Mouse (Mus musculus) lung, embryonic 14.5 days (tissue): ENCODE measurements at regions not wholly inside any gene's neighbourhood (a gene's known extent, or its start where the extent isn't known, plus 50 kb on each side); places are given as distances from the start of the nearest gene placed in this dataset.

Experiments used
- ATAC-seq: fragments of 200-750 bp; cut with Nextera tagmentation; 2 replicates; pipeline ENCODE4 v1.8.0; 2017; ENCODE audit warnings: mild to moderate bottlenecking, moderate TSS enrichment, moderate library complexity; ENCODE audit not compliant: insufficient read depth
- DNase-seq: peaks from one replicate; pipeline ENCODE4 v3.0.0-alpha.2; 2015
- H3K27ac ChIP-seq: fragments of 300-500 bp; sonication (generic); 2 replicates; pipeline ENCODE4 v1.5.1; 2014; ENCODE audit warnings: low read depth, mild to moderate bottlenecking, moderate library complexity
- H3K27me3 ChIP-seq: fragments of 300-500 bp; sonication (generic); 2 replicates; pipeline ENCODE4 v1.6.1; 2014; ENCODE audit warnings: low read length, control low read depth; ENCODE audit not compliant: insufficient read depth
- H3K36me3 ChIP-seq: fragments of 300-500 bp; sonication (generic); 2 replicates; pipeline ENCODE4 v1.6.1; 2014; ENCODE audit warnings: control low read depth; ENCODE audit not compliant: insufficient read depth
- H3K4me1 ChIP-seq: fragments of 300-500 bp; sonication (generic); 2 replicates; pipeline ENCODE4 v1.6.1; 2014; ENCODE audit warnings: antibody characterized with exemption, control low read depth; ENCODE audit not compliant: insufficient read depth
- H3K4me2 ChIP-seq: fragments of 300-500 bp; sonication (generic); 2 replicates; pipeline ENCODE4 v1.6.1; 2014; ENCODE audit warnings: mild to moderate bottlenecking
- H3K4me3 ChIP-seq: fragments of 300-500 bp; sonication (generic); 2 replicates; pipeline ENCODE4 v1.5.1; 2014; ENCODE audit warnings: low read depth, low read length
- H3K9ac ChIP-seq: fragments of 300-500 bp; sonication (generic); 2 replicates; pipeline ENCODE4 v1.6.1; 2014
- H3K9me3 ChIP-seq: fragments of 300-500 bp; sonication (generic); 2 replicates; pipeline ENCODE4 v1.6.1; 2016; ENCODE audit warnings: low read depth, low read length, control low read depth
- CTCF ChIP-seq: IDR thresholded peaks from 2 replicates; pipeline ENCODE4 v1.5.1; 2016; ENCODE audit warnings: antibody characterized with exemption, low read depth
- WGBS: fragments of 180-500 bp; shearing (Covaris S2); extraction: QIAGEN DNeasy Blood & Tissue Kit; methylation state at CpG from one replicate; pipeline ENCODE4 v1.1.7; 2014; 5-methylcytosine and 5-hydroxymethylcytosine counted together

DNA sequence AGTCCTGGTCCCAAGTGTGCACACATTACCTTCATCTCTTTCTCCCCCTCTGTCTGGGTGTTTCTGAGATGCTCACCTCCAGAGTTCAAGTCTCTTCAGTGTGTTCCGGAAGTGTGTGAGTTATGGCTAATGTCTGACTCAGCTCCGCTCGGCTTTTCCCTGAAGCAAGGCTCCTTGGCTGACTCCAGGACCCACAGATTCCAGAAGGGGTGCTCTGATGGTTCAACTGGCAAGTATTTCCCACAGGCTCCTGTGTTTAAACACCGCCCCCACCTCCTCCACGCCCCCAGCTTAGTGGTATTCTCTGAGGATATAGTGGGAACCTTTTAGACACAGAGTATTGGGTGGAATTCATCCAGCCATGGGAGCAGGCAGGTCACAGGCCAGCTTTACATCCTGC, 441.8 kb upstream of the Tbx3 start:
- H3K9ac ChIP-seq = no peak overlapping the region
- no peaks in the 10 kb centered on the region for H3K4me1 ChIP-seq
- no peak for DNase-seq
- H3K36me3 ChIP-seq = no peaks in the 10 kb centered on the region
- H3K4me2 ChIP-seq = no peak overlapping the region
- TF ChIP-seq CTCF = no peak
- H3K9me3 ChIP-seq = no peaks in the 10 kb centered on the region
- ATAC-seq = no peak
- H3K4me3 ChIP-seq = no peak overlapping the region
- no peaks in the 10 kb centered on the region for H3K27me3 ChIP-seq
- no peak overlapping the region for H3K27ac ChIP-seq
- WGBS = 73% methylated on average over 5 of the region's 5 CpGs

DNA sequence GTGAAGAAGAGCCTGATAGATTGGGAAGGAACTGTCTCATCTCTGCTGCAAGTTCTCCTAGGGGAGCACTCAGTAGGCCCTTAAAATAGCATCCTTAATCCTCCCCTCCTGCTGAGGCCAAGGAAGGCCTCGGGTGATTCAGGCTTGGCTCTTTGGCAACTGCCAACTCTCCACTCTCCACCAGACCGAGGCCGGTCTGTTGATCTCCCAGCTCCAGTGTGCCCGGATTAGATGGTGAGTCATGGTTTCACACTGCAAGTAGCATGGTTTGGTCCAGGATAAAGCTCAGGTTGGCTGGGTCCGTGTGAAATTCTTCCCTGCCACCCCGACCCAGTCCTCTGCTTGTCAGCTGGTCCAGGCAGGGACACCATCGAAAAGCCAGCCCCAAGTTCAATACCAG, 437.5 kb upstream of the Tbx3 start:
- no peak for TF ChIP-seq CTCF
- ATAC-seq = no peak
- no peak overlapping the region for H3K4me2 ChIP-seq
- no peaks in the 10 kb centered on the region for H3K36me3 ChIP-seq
- no peaks in the 10 kb centered on the region for H3K27me3 ChIP-seq
- no peak overlapping the region for H3K9ac ChIP-seq
- DNase-seq = no peak
- H3K4me1 ChIP-seq = no peaks in the 10 kb centered on the region
- no peaks in the 10 kb centered on the region for H3K9me3 ChIP-seq
- H3K4me3 ChIP-seq = no peak overlapping the region
- 78% methylated on average over 7 of the region's 7 CpGs for WGBS
- no peak overlapping the region for H3K27ac ChIP-seq

DNA sequence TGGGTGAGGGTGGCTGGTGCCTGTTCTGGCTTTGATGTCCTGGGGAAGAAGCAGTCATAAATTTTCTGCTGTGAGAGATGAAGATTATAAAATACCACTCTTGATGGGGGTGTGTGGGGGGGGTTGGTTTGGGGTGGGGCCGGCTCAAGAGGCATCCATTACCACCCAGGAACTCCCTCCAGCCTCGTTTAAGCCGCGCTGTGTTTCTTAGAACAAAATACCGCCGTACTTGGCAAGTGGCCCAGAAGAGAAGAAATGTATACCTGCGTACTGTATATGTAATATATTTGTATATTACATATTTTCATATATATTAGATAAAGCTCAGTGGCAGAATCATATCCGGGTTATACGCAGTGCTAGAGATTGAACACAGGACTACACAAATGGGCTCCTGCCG, 434.6 kb upstream of the Tbx3 start:
- TF ChIP-seq CTCF = no peak
- no peak for DNase-seq
- Histone ChIP-seq H3K9ac (no peak overlapping the region), H3K4me1 (no peaks in the 10 kb centered on the region), H3K27ac (no peak overlapping the region), H3K9me3 (no peaks in the 10 kb centered on the region), H3K27me3 (no peaks in the 10 kb centered on the region), H3K4me2 (no peak overlapping the region), H3K36me3 (no peaks in the 10 kb centered on the region), H3K4me3 (no peak overlapping the region)
- no peak for ATAC-seq
- 66% methylated on average over 10 of the region's 10 CpGs for WGBS

DNA sequence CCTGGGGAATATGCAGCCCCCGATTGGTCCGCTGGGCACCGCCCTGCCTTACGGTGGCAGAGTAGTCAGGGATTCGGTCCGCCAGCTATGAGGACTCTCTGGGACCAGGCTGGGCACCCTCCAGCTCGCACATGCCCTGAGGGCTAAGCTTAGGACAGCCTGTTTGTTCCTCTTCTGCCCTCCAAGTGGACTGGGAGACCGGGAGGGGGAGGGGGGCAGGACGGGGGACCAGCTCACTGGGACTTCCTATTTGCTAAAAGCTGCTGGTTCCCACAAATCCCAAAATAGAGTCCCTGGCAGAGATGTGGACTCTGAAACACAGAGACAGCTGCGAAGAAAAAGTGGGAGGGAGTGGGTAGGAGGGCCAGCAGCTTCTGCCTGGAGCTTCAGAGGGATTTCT, 423.6 kb upstream of the Tbx3 start:
- Histone ChIP-seq H3K27me3 (no peaks in the 10 kb centered on the region), H3K4me3 (no peak overlapping the region), H3K4me1 (peaks cover 7% of the 10 kb centered on the region), H3K27ac (peak overlapping the region; percentile 30; the same call in 1 of the 2 replicates), H3K36me3 (no peaks in the 10 kb centered on the region), H3K9ac (no peak overlapping the region), H3K9me3 (no peaks in the 10 kb centered on the region), H3K4me2 (no peak overlapping the region)
- DNase-seq (peak; percentile 34), ATAC-seq (no peak)
- 67% methylated on average over 10 of the region's 10 CpGs for WGBS
- no peak for TF ChIP-seq CTCF

DNA sequence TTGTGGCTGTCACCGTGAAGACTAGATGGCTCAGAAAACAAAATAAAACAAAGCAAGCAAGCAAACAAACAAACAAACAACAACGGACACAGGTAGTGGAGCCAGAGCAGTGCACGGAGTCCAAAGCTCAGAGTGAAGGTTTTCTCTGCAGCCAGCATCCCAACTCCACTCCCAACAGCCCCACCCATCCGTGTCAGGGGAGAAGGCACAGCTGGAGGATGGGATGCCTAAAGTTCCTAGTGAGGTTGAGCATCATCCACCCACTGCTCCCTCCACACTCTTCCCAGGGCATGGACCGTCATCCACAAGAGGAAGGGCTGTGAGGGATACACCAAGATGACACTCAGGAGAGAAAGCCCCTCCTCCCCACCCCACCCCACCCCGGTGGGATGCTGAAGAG, 421.8 kb upstream of the Tbx3 start:
- Histone ChIP-seq H3K4me3 (no peak overlapping the region), H3K4me2 (no peak overlapping the region), H3K27me3 (no peaks in the 10 kb centered on the region), H3K9ac (no peak overlapping the region), H3K4me1 (peaks cover 7% of the 10 kb centered on the region), H3K9me3 (no peaks in the 10 kb centered on the region), H3K36me3 (no peaks in the 10 kb centered on the region), H3K27ac (no peak overlapping the region)
- no peak for TF ChIP-seq CTCF
- ATAC-seq (peak; percentile 28; the same call in 1 of the 2 replicates), DNase-seq (peak; percentile 55)
- WGBS = 57% methylated on average over 6 of the region's 6 CpGs

DNA sequence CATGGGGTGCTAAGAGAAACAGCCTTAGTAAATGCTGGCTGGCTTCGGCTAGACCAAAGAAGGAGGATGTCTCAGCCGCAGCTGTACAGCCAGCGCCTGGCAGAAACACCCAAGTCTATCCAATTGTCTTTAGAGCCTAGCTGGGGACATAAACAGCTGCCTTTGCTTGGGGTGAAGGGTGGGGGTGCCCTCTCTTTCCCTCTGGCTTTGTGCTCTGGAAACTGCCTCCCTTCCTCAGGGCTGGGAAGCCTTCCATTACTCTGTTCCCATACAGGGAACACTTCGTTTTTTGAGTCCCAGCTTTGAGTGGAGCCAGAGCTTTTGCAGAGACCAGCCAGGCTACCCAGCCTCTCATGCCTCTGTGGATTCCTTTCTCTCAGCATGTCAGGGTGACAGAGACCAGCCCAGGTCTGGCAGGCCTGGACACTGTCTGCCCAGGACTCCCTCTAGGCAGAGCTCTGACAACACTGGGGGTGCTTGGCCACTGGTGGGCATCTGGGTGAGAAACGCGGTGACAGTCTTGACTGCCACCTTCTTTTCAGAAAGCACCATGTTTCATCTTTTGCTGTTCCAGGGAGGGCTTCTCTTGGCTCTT, 421.2 kb upstream of the Tbx3 start:
- H3K9ac ChIP-seq = no peak overlapping the region
- H3K4me3 ChIP-seq = no peak overlapping the region
- ATAC-seq (no peak), DNase-seq (no peak)
- 58% methylated on average over 6 of the region's 6 CpGs for WGBS
- no peaks in the 10 kb centered on the region for H3K36me3 ChIP-seq
- peaks cover 7% of the 10 kb centered on the region for H3K4me1 ChIP-seq
- no peaks in the 10 kb centered on the region for H3K9me3 ChIP-seq
- no peak for TF ChIP-seq CTCF
- H3K27ac ChIP-seq = no peak overlapping the region
- no peaks in the 10 kb centered on the region for H3K27me3 ChIP-seq
- H3K4me2 ChIP-seq = no peak overlapping the region

DNA sequence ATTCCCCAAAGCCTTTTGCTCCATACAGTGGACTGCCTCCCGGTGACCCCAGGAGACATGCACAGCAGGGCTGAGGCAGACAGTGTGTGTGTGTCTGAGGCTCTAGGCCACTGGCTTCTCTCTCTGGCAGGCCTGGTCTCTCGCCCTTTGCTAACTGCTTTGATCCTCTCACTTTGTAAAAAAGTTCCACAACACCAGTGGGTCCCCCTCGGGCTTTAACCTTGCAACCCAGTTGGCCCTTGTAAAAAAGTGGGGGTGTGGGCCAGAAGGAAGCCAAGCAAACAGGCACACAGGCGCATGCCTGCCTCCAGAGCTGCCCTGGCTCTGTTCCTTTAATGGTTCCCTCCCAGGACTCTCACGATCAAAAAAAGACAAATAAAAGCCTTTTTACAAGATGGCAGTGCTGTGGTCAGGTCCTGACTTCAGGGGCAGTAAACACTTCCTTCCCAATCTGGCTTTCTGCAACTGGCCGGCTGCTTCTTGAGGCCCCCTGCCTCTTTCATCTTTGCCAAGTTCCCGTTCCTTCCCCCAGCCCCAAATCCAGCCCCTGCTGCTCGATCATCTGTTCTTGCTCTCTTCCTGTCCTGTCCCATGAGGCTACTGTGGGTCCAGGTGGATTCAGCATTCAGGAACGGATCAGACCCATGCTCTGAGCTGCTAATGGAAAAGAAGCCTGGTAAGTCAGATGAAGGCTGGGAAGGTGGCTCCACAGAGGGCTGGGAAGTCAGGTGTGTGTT, 419.0 kb upstream of the Tbx3 start:
- TF ChIP-seq CTCF = no peak
- 31% methylated on average over 9 of the region's 9 CpGs for WGBS
- H3K27me3 ChIP-seq = no peaks in the 10 kb centered on the region
- H3K9ac ChIP-seq = no peak overlapping the region
- no peak for DNase-seq
- no peak for ATAC-seq
- H3K9me3 ChIP-seq = no peaks in the 10 kb centered on the region
- H3K27ac ChIP-seq = no peak overlapping the region
- H3K4me2 ChIP-seq = no peak overlapping the region
- H3K36me3 ChIP-seq = no peaks in the 10 kb centered on the region
- no peak overlapping the region for H3K4me3 ChIP-seq
- H3K4me1 ChIP-seq = peaks cover 7% of the 10 kb centered on the region
